Mouse (Mus musculus) olfactory bulb, adult 2 months (tissue): ENCODE results near the gene Ttc32.

ENCODE experiments used
- CTCF ChIP-seq: fragments of 200-500 bp; IDR thresholded peaks from 2 replicates; pipeline ENCODE4 v1.5.1; 2012; ENCODE audit warnings: low read depth, mild to moderate bottlenecking, low read length, moderate library complexity; ENCODE audit not compliant: insufficient read depth
- POLR2A ChIP-seq: fragments of 200-500 bp; IDR thresholded peaks from 2 replicates; pipeline ENCODE4 v1.6.1; 2012; ENCODE audit warnings: mild to moderate bottlenecking, low read depth, low read length, moderate library complexity; ENCODE audit not compliant: insufficient read depth

- TF ChIP-seq POLR2A (no peak), CTCF (no peak)
Measured at GRCm38 (mm10) chr12:9020986-9021385, 8.8 kb upstream of the Ttc32 start.
